Mouse (Mus musculus) heart, adult 9 months (tissue): Measurements from ENCODE around the gene Slc25a3.
A peak's percentile ranks its signal among the peaks of the same experiment; 100 is the strongest.

ENCODE experiments used
- DNase-seq, 2 experiments: peaks; one replicate each; pipeline ENCODE4 v3.0.0; 2022; ENCODE audit warnings: low spot score in 2 of 2

Gene Slc25a3

GRCm38 (mm10) chr10:91094251-91095104, 29.4 kb downstream of the Slc25a3 start:
- no peak for DNase-seq

- no peak for DNase-seq
Observed at GRCm38 (mm10) chr10:91092812-91093211, 31.0 kb downstream of the Slc25a3 start.

GRCm38 (mm10) chr10:91083393-91083927, 40.4 kb downstream of the Slc25a3 start:
- no peak for DNase-seq

GRCm38 (mm10) chr10:91082550-91083392, 41.1 kb downstream of the Slc25a3 start, which contains the start of the genes Apaf1 and Ikbip:
Apaf1 (minus strand) TSS chr10:91082770.
Ikbip (plus strand) TSS chr10:91082940.
- DNase-seq: peak; percentile 100

- DNase-seq: peak in 1 of 2 experiments; percentile 4
Observed at GRCm38 (mm10) chr10:91081959-91082507, 41.8 kb downstream of the Slc25a3 start.

- peak in 1 of 2 experiments; percentile 8 for DNase-seq
Observed at GRCm38 (mm10) chr10:91080540-91080939, 43.3 kb downstream of the Slc25a3 start.

- no peak for DNase-seq
Observed at GRCm38 (mm10) chr10:91076667-91077066, 47.2 kb downstream of the Slc25a3 start.

- DNase-seq: no peak
Observed at GRCm38 (mm10) chr10:91073345-91073744, 50.5 kb downstream of the Slc25a3 start.

- no peak for DNase-seq
Observed at GRCm38 (mm10) chr10:91071768-91072167, 52.1 kb downstream of the Slc25a3 start.
